Mouse (Mus musculus): ENCODE data around the gene Ift74.
"Not testable (repeated sequence)": the region's sequence is repeated elsewhere in the genome, so short reads cannot be mapped to it uniquely, and the experiment has no call there.

Gene Ift74

DNA sequence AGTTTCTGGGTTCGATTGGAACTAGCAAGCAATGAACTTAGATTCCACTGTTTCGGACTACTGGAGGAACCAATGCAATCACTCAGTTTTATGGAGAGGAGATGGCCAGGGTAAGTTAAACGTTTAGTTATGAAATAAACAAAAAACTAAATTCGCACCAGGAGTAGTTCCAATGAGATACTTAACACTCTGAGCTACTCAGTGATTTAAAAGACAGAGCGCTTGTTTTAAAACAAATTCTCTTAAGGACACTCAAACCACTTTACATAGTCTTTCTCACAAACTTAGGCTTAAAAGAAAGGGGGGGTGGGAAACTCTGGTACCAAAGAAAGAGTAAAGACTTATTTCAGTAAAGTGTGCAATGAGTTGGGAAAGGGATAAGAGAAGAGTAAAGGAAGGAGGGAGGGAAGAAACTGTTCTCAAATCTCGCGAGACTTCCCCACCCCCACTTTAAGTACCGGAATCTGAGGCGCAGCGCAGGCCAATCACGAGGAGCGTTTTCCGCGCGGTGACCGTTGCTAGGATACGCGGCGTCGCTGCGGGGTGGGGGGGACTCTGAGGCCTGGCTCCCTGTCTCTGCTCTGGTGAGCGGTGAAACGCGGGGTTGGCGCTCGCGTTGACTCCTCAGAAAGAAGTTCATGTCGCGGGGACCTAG lies at the start of gene Ift74:
Gene Ift74 (plus strand): TSS at position 520 of the 655 bp plus-strand sequence.
- DNase-seq, result peak; percentile 97

DNA sequence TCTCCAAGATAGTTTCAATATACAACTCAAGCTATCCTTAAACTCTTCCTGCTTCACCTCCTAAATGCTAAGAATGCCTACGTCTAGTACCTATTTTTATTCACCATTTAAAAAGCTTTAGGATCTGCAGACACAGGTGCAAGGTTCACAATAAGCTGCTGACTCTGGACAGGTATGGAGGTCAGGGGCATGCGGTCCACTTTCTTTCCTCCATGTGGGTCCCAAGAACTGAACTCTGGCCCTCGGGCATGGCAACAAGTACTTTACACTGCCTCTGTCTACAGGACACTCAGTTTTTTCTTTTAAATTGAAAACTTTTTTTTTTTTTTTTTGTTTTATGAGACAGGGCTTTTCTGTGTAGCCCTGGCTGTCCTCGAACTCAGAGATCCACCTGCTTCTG lies 41.6 kb upstream of the Ift74 start:
- DNase-seq, result no peak

DNA sequence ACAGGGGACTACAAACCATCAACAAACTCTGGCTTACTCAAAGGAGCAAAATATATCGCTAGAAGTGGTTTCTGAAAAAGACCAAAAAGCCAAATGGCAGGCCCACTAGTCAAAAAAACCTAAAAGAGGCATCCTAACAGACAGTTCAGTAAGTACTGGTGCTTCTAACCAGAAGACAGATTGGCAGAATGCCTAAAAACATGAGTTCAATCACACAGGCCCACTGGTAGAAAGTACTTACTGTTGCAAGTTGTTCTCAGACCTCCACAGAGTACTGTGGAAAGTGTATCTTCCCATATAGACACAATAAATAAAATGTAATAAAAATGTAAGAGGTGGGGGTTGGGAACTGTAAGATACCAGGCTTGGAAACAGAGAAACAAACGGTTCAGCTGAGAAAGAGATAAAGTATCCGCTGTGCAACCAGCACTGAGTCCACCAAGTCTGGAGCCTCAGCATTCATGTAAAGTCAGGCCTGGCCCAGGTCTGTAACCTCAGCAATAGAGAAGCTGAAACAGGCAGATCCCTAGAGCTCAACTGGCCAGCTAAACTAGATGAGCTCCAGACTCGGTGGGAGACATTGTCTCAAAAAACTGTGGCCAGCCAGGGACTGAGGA lies 22.4 kb upstream of the Ift74 start:
- no peak for DNase-seq

DNA sequence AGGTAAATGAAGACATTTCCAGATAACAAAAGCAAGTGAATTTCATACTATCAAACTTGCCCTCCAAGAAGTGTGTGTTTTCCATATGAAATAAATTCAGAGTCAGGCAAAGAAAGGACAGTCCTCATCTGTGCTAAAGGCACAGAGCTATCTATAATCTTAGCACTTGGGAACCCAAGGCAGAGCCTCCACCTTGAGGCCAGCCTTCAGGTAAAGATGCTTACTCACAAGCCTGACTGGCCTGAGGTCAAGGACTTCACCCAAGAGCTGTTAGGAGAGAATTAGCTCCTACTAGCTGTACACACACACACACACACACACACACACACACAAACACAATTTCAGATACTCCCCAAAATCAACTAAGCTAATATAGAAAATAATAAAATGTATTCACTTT lies 21.6 kb upstream of the Ift74 start:
- DNase-seq, result no peak

DNA sequence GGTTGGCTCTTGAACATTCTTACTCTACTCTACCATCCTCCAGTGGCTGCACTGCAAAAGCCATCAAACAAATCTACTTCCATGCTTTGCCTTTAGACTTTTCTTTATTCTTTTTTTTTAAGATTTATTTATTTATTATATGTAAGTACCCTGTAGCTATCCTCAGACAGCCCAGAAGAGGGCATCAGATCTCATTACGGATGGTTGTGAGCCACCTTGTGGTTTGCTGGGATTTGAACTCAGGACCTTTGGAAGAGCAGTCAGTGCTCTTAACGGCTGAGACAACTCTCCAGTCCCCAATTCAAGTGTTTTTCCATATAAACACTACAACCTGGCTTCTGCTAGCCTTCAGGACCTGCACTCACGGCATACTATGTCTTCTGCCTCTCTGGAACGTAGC lies 12.9 kb upstream of the Ift74 start:
- peak; percentile 16 for DNase-seq

DNA sequence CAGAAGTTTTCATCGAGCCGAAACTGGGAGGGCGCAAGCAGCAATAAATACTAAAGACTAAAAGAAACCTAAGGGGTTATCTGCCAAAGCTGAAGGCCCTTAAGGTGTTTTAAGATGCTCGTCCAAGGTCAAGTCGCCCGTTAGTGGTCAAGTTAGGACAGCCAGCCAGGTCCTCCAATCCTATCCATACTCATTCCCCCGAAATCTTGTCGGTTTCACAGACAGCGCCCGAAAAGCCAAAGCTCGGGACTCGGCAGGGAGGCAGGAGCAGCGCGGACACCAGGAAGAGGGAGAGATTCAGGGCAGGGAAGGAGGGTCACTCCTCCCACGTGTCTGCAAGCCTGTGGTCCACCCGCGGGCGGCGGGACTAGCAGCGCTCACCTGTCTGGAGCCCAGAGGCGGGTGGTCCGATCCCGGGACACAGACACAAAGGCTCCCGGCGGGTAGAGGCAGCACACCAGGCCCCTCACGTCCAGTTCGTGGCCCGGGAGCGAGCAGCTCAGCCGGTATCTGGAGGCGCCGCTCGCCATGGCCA lies 11.7 kb upstream of the Ift74 start:
- DNase-seq, result peak; percentile 26

DNA sequence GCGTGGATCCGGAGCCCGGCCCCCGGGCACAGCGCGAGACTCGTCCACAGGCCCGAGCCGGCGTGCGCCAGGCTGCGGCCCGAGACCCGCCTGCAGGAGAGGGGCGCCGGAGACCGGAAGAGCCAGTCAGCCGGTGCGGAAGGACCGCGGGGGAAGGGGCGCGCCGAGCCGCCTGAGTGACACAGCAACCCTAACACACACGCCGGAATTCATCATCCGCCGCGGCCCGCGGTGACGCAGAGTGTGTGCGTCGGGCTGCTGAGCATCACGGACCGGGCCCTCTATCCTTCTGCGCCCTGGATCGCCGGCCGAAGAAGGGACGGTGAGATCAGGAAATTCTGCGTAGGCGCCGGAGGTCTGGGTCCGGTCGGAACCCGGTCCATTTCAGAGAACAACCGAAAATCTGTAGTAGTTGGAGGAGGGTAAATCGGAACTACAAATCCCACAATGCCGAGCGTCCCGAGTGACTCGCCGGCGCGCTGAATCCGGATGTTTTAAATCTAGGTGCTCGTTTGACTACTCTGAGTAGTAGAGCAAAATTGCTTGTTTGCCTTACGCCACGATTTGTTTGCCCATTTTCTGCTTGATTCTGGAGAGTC lies 11.2 kb upstream of the Ift74 start, which contains the start of gene Plaa:
Gene Plaa (minus strand): TSS at position 214 of the 599 bp plus-strand sequence.
- DNase-seq, result peak; percentile 95

DNA sequence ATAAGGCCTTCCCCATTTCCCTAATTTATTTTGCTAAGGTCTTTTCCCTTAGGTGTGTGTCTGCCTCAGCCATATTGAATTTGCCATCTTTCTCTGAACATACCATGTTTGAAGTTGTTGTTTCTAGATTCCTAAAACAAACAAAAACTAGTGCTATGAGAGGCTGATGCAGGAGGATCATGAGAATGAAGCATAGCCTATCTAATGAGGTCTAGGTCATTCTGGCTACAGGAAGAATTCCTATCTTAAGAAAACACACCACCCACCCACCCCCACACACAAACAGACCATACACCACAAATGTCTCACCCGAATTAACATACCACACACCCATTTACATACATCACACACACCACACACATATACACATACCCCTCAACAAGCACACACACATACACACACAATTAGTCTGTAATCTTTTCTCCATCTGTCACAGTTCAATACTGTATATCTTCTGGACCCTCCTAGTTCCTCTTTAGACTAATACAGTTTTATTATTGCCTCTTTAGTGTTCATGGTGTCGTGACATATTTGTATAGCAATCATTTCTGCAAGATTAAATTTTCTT lies 9.8 kb upstream of the Ift74 start:
- no peak for DNase-seq

DNA sequence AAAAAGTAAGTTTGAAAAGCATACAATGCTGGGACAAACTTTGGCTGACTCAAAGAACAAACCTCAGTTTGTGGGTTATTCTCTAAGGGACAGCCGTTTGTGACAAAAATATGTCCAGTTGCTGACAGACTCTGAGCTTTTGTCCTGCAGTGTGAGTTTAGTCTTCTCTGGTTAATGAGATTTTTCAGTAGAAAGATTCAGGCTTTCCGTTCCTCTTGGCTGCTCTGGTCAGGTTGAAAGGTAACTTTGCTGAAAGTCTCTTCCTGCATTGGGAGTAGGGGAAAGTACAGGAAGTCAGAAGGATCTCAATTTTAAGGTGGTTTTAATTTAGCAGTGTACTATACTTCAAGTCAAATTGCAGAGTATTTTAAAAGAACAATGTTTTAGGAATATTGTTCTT lies 8.7 kb upstream of the Ift74 start:
- no peak for DNase-seq

DNA sequence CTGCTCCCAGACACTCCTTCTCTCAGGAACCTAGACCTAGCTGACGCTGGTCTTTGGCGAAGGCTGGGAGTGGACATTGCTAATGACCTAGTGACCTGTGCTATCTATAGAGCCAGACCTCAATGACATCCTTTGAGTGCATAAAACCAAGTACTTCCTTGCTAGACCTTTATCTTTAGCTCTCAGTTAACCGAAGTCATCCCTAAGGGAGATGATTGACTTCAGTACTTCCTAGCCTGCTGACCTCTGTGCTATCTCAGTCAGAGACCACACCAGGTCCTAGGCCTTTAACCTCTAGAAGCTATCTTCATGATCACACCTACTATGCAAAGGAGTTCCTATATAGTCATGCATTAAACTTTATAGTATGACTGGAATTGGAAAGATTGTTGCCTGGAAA lies 4.0 kb upstream of the Ift74 start:
- no peak for DNase-seq

DNA sequence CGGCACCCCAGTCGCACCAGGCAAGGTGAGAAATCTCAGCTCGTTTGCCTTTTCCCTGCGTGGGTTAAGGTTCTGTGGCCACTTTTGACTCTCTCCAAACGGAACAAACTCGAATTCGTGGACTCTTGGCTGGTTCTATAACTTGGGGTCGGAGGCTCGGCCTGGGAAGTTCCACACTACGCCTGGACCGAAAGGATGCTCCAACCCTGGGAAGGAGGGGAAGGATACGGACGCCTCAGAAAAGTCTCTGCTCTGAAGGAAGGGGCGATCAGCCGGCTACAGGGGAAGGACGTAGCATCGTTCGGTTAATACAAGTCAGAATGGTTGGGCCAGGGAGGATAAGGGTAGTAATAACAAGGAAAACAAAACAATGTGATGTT lies 326 bp downstream of the Ift74 start:
- DNase-seq, result no peak

DNA sequence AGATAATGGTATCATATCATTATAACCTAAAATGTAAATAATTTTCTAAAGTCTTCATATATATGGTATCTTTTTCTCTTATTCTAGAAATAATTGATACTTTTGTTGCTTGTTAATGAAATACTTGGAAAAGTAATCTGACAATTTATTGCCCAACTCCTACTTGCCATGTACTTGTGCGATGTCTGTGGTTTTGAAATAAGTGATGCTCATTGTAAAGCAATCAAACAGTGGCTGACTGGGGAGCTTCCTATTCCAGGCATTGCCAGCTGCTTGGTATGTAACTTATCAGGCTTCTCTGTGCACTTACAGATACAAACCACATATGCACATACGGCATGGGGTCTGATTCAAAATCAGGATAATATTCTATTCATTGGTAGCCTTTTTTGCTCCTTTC lies 5.8 kb downstream of the Ift74 start:
- DNase-seq, result no peak

DNA sequence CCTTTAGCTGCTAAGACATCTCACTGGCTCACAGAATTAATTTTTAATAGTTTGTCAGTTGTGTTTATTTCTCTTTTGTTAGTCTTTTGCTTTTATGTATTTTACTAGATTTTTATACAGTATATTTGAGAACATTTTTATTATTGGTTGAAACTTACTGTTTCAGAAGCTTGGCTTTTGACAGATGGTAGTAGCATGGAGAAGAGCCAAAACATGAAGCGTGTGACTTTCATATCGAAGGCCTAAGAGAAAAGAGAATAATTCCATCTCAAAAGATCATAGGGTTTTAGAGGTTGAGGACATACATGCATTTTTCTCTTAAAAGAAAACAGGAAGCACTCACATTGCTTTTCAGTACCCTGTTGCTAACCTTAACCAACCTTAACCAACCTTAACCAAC lies 28.9 kb downstream of the Ift74 start:
- no peak for DNase-seq

DNA sequence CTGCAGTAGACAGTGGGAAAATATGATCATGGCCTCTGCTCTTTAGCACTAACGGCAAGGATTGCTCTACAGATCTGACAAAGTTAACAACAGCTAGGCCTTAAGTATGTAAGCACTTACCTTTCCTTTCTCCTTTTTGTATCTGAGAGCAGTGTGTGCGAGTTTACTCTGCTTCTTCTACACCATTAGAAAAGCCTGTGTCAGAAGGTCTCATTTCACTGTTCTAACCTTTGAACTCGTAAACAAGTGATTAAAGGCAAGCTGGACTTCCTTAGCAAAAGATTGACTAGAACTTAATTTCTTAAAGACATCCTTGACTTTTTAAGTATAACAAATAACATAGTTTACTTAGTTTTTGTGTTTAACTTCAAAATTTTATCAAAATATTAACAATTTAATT lies 35.6 kb downstream of the Ift74 start, which contains the start of gene Lrrc19:
Gene Lrrc19 (minus strand): TSS at position 225 of the 400 bp plus-strand sequence.
- DNase-seq, result no peak

DNA sequence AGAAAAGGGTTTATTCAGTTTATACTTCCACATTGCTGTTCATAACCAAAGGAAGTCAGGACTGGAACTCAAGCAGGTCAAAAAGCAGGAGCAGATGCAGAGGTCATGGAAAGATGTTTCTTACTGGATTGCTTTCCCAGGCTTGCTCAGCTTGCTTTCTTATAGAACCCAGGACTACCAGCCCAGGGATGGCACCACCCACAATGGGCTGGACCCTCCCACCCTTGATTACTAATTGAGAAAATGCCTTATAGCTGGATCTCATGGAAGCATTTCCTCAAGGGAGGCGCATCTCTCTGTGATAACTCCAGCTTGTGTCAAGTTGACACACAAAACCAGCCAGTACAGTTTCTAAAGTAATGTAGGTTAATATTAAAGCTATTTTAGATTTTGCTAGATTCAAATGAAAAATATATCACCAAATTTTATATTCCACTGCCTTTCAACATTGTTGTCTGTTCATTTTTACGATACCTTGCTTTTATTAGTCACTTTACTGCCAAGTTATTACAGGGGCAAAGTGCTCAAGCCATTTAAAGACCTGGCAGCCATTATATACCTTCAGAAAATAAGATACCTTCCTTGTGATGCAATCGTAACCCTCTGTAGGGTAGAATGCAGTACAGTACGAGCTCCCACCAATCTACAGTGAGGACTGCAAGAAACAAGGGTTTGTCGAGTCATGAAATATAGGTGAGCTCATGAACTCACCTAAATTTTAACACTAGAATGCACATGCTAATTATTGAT lies 36.3 kb downstream of the Ift74 start:
- not testable (repeated sequence) for DNase-seq

DNA sequence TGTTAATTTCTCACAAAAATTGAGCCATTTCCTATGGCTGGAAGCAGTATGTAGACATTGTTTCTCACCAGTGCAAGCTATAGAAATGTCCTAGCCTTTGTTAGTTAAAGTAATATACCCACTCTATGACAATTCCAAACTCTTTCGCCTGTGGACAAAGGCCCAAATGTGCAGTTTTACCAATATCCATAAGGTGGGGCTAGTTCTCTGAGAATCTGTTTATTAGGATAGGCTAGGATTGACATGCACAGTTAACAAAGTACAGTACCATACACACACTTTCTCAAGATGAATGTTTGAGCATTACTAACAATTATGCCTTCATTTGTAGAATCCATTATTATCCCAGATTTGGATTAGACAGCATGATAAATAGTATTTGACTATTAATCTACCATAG lies 55.4 kb downstream of the Ift74 start:
- DNase-seq, result peak; percentile 70

DNA sequence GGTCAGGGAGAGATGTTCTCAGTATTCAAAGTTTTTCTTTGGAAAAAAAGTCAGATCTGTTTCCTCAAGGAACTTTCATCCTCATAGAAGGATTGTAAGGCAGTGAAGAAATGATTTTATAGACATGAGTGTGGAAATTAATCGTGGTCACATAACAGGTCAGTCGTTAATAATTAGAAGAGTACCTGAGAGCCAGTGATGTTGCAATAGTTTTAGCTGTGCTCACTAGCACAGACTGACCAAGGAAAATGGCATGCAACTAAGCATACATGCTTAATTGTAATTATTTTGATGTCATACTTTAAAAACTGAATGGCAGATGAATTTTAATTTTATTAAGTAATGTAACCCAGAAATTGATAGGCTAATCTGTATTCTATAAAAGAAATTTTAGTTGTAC lies 66.4 kb downstream of the Ift74 start:
- DNase-seq, result no peak

DNA sequence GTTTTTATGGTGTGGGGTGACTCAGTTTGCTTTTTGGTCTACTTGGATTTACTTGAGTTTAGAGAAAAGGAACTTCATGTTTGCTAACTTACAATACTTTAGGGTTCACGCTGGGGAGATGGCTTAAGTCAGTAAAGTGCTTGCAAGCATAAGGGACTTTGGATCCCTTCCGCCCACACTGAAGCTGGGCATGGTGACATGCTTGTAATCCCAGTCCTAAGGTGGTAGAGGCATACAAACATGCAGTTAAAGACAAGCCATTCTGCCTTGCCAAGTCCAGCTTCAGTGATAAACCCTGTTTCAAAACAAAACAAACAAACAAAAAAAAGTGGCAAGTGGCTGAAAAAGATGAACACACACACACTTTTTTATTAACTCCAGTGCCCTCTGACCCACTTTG lies 66.9 kb downstream of the Ift74 start:
- no peak for DNase-seq

DNA sequence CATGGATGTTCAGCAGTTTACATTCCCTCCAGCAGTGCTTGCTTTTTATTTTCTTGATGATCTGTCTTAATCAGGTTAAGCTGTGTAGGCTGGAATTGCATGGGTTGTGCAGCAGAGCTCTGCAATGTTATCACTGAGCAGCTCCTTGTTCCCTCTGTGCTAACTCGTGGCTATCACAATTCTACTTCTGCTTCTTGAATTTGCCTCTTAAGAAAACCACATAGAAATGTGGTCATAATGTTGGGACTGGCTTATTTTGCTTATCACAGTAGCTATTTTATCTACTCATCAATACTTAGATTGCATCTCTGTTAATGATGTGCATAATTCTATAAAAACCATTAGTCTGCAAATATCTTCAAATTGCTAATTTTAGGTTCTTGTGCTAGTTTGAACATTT lies 67.7 kb downstream of the Ift74 start:
- no peak for DNase-seq

DNA sequence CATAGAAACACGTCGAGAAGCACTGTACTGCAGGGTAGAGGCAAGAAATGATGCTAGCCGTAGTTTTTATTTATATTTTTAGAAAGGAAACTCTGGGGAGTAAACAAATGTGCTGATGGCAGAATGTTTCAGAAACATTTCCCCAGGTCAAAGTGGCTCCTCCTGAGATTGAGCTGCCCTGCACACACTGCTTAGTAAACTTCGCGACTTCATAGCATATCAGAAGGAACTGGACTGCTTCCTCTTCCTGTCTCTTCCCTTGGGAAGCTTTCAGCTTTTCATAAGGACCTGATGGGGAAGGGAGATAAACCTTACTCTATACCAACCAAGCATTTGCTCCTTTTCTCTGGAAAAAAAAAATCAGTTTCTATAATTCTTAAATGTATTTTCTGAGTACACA lies 69.0 kb downstream of the Ift74 start:
- DNase-seq, result peak; percentile 43

DNA sequence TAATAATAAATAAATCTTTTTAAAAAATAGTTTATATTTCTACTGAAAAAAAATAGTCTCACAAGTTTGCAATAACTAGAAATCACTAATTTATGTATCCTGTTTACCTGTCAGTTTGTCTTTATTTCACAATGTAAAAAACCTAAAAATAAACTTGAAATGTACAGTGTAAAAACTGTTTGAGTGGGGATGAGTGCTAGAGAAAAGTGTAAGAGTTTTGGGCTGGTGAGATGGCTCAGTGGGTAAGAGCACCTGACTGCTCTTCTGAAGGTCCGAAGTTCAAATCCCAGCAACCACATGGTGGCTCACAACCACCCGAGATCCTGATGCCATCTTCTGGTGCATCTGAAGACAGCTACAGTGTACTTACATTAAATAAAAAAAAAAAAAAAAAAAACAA lies 75.5 kb downstream of the Ift74 start:
- DNase-seq, result not testable (repeated sequence)

DNA sequence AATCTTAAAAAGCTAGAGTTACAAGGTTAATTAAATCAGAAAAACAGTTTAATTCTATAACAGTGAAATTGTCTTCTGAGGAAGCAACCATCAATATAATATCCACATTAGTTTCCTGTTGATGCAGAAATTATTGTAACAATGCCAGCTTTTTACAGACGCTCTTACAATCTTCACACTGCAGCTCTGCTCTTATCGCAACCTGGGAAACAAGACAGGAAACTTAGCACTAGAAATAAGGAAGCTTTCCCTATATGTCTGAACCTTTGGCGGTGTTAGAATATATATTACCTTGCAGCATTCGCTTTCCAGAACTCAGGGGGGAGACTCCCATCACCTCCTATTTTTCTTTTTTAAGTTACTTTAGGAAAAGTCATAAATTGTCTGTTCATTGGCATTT lies 76.8 kb downstream of the Ift74 start:
- peak; percentile 31 for DNase-seq

DNA sequence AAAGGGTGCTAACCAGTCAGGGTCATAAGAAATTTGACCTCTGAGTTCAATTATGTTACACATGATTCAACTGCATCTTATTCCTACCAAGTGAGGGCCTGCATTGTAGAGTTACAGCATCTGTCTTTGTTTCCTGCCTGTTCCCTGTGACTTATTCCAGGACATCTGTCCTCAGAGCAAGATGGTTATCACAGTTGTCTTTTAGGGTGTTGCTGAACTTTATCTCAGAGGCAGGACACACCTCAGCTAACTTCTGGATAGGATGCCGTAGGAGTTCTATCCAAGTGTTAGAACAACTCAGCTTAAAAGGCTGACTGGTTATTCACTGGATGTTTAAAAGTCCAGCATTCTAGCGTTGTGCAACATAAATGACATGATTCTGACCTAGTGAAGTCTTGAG lies 77.9 kb downstream of the Ift74 start:
- DNase-seq, result peak; percentile 15
